Mouse (Mus musculus) adrenal gland, postnatal 4 days (tissue): ENCODE data around the gene Vti1a. TPM values are rescaled to one million over a fixed set of nuclear protein-coding genes. Genes with fewer than 3 reads are reported as not detected.

ENCODE experiments used
- DNase-seq, 2 experiments: peaks; one replicate each; pipeline ENCODE4 v3.0.0; 2021 to 2022; ENCODE audit warnings: low spot score in 2 of 2, mixed read lengths in 2 of 2
- long read RNA-seq, 2 experiments: library from polyadenylated mRNA; stranded (forward); transcript quantifications; one replicate each; pipeline ENCODE4 v2.0.0; 2021
- total RNA-seq, 2 experiments: library from RNA; stranded (reverse); gene quantifications; 2 replicates each; pipeline ENCODE4 v1.2.3; 2021

The Vti1a gene
- 10 to 100 TPM; 37.4 to 38.1 TPM for total RNA-seq
- long read RNA-seq, experiment 1, full-length matches to known transcripts: 17 of 45 reads
- long read RNA-seq, experiment 1, partial matches to known transcripts: 9 of 45 reads
- long read RNA-seq, experiment 1, other reads (novel, unspliced or antisense): 19 of 45 reads
- long read RNA-seq, experiment 2, full-length matches to known transcripts: 19 of 49 reads
- long read RNA-seq, experiment 2, partial matches to known transcripts: 13 of 49 reads
- long read RNA-seq, experiment 2, other reads (novel, unspliced or antisense): 17 of 49 reads

DNA sequence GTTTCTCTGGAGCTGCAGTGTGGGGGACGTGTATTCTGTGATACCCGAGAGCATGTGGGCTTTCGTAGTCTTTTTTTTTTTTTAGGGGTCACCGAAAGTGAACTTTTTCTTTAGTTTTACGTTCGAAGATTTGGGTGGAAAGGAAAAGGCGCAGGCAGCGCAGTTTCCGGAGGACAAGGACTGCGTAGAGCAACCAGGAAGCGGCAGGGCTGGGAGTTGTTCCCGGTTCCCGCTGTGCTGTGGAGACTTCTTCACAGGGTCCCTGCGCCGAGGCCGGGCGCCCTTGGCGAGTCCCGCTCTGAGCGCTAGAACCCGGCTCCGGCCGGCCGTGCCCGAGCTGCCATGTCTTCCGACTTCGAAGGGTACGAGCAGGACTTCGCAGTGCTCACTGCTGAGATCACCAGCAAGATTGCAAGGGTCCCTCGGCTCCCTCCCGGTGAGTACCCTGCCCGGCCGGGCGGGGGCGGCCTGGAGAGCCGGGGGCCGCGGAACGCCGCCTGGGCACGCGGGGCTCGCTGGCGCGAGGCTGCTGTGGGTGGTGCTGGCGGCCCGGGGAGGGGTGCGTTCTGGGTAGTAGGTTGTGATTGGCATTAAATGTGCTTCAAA lies at the start of gene Vti1a:
Gene Vti1a, plus strand, starts transcription at position 187 of the 606 bp plus-strand sequence.
- peak; percentile 62 to 80 for DNase-seq

DNA sequence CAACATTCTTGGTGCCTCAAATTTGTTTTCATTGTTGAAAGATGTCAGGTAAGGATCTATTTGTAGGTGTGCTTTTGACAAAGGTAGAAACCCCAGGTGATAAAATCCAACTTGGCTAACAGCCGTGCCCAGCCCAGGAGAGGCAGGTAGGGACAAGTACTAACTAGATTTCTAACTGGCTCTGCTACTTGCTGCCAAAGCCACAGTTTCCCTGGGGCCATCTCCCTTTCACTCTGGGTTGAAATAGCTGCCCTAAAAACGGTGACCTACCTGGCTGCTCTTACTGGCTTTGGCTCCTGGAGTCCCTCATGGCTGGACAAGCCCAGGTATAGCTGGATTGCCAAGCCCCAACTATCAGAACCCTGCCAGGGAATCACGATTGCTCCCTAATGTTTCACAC lies 49.3 kb upstream of the Vti1a start:
- DNase-seq: no peak

DNA sequence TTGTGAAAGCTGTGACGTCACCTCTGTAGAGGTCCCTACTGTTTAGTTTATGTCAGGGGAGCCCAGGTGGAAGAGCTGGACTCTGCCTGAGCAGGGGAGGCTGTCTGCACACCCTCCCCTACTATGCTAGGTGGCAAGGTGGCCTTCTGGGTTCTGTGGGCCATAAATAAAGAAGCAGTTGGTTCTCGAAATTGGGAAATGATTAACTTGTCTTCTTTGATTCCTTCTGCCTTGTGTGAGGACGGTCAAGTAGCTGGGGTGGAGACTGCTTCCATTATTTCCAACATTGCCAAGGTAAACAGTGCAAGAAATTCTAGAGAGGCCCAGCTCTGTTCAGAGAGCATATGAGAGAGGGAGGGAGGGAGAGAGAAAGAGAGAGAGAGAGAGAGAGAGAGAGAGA lies 47.9 kb upstream of the Vti1a start:
- no peak for DNase-seq

DNA sequence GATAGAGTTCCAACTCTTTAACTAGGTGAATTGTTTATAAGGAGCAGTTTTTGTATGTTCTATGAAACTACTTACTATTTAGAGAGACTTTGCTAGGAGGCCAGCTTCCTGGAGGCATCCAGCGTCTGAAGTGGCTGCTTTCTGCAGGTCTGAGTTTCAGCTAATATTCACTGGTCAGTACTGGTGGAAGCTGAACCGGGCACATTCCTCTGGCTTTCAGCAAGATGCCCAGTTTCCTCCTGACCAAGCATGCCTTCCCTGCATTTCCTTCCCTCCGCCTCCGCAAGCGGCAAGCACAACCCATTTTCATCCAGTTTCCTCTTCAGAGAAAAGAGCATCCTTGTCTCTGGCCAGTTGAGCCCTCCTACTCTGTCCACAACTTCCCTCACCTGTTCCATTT lies 47.0 kb upstream of the Vti1a start:
- DNase-seq: no peak

DNA sequence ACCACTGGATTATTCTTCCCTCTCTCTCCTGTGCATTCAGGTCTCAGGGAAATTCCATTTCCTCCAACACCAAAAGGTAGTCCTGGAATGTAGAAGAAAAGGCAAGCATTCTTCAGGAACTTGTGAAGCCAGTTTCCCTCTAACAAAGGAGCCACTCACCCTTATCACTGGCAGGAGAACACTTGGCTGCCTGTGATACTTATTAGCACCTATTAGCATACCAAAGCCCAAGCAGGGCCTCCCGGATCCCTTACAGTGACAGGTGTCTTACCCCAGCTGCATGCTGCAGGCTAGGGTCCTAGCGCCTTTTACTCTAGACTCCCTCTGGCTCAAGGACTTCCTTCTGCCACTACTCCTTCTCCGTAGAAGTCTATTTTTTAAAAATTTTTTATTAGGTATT lies 44.6 kb upstream of the Vti1a start:
- DNase-seq: no peak

DNA sequence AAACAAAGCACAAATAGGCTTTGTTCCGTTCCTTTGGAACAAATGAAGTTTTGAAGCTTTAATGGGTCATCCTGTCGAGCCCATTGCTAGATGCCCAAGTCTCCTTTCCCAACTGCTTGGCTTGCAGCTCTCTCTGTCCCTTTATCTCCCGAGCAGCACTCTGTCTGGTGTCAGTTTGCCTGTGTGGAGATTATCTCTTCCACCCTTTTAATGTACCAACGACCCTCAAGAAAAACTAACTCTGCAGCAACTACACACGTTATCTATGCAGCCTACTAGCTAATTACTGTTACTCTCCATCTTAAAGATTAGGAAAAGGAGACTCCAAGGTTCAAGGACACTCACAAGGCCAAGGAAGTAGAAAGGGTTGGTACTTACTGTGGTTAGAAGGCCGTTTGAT lies 42.8 kb upstream of the Vti1a start:
- no peak for DNase-seq

DNA sequence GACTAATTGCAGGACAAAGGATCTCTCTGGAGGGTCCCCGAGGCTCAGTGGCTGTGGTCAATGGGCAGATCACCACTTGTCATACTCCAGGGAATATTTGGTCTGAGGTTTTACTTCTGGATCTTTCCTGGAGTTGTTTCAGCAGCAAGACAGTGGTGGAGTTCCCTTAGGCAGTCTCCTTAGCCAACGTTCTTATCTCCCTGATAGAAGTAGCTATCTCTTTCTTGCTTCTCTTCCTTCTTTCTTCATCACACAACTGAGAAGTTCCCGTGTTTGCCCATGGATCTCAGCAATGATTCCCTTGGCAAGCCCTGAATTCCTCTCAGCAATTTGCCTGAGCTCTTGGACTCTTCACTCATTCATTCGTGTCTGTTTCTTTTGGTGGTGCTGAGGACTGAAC lies 40.0 kb upstream of the Vti1a start:
- DNase-seq: no peak

DNA sequence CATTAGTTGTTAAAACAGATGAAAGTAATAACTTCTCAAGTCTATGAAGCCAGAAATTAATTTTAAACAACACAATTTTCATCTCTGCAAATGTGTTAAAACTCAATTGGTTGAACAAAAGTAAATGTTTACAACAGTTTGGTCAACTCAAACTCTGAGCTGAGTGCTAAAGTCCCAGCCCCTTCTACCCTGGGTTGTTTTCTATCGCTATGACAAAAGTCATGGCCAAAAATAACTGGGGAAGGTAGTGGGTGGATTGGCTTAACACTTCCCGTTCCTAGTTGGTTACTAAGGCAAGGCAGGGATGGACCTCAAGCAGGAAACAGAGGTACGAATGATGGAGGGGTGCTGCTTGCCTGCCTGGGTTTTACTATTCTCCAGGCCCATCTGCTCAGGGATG lies 39.3 kb upstream of the Vti1a start:
- DNase-seq: no peak

DNA sequence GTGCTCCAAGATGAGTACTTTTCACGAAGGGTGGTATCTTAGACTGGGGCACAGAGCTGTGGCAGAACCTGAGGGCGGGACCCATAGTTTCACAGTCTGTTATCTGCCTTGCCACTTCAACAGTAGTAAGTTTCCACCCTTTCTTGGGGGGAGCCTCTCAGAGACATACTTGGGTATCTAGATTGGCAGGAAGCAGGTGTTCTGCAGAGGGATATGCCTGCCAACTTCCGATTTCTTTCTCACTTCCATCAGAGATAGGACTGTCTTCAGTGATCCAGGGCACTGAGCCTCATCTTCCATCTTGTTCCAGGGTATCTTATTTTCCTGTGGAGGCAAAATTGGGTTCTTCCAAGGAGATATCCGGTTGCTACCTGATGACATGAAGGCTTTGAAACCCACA lies 32.0 kb upstream of the Vti1a start:
- no peak for DNase-seq

DNA sequence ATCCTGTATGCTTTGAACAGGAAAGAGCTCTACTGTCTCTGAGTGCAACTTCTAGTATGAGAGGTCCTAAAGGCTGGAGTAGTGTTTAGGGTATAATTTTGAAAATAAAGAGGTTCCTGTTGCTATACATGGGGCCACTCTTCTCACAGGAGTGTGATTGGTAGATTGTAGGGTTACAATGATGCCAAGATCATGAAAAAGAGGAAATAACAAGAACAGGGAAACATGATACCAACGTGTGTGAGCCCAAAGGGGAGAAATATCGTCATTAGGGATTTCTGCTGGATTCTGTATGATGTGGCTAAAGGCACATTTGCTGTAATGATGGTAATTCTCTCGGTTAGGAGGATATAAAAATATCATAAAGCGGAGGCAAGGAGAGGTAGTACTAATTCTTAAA lies 30.1 kb upstream of the Vti1a start:
- no peak for DNase-seq

DNA sequence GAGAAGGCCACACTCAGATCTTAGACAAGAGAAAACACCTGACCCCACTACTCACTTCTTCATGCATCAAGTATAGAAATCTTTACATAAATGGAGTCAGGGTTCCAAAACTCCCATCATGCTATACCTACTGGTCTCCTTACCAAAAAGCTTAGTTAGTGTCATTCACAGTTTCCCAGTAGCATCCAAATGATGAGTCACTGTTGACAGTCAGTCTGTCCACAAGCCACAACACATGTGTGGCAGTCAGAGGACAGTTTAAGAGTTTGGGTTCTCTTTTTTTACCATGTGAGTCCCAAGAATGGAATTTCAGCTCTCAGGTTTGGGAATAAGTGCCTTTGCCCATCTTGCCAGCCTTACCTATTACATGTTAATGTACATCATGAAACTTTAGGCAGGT lies 27.1 kb upstream of the Vti1a start:
- DNase-seq: no peak

DNA sequence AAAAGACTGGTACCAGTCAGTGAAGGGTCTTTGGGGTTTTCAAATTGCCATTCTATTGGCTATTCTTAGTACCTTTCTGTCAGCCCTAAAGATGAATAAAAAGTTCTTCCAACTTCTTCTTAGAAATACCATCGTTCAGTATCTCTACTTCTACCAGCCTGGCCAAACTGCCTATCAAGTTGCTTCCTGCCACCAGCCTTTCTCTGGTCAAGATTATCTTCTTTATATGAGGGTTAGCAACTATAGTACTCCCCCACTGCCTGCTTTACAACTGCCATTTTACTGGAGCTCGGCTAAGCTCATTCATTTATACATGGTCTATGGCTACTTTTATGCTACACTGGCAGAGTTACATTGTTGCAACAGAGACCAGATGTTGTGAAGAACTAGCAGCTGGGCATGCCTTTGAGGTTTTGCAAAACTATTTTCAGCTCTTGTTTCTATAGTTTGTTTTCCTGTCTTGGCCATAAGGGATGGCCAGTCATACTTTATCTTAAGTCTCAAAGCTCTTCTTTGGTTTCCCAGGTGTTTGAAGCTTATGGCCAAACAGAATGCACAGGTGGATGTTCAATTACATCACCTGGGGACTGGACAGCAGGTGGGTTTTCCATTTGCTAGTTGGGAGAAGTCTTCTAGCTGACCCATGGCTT lies 25.3 kb upstream of the Vti1a start:
- DNase-seq: no peak

DNA sequence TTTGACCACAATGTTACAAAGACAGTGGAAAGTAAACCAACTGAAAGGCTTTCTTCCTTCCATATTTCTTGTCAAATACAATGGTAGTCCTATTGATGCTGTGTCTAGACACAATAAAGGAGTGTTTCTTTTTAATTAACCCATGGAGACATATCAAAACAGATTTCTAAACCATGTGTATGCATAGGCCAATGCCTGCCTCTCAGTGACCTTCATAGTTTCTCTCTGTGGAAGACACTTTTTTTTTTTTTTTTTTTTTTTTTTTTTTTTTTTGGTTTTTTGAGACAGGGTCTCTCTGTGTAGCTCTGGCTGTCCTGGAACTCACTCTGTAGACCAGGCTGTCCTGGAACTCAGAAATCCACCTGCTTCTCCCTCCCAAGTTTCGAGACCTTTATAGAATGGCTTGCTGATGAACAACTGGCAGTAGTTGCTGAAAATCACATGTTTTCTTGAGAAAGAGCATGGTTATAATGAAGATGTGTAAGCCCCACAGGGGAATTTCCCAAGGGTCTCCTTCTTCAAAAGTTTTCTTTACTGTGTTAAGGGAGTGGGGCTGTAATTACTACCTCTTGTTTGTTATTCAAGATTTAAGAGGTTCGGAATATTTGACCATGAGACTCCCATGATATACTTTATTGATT lies 23.8 kb upstream of the Vti1a start:
- no peak for DNase-seq

DNA sequence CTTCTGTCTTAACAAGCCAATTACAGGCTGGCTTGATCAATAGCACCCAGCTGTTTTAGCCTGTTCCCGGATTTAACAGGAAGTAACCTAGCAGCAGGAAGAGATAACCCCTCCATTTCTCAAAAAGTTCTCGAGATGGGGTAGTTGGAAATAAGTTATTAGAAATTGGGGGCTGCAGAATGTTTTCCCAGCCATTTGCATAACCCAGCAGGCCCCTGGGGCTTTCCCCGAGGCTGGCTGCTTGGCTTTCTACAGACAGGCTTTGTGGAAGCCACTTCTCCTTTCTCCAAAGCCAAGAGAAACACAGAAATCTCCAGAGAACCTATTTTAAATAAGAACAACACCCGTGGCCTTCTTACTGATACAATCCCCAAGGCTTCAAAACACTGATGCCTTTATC lies 22.9 kb upstream of the Vti1a start:
- no peak for DNase-seq

DNA sequence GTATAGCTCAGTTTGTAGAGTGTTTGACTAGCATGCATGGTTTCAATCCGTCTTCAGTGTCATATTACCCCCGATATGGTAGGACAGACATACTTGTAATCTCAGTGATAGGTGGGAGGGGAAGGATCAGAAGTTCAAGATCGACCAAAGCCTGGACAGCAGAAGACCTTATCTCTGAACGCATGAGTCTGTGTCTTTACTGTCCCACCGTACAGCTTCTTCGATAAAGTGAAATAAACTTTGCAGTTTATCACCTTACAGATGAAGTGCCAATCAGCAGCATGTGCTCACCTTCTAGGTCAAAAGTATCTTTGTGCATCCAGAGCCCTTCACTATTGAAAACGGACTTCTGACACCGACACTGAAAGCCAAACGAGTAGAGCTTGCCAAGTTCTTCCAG lies 21.0 kb upstream of the Vti1a start:
- DNase-seq: no peak

DNA sequence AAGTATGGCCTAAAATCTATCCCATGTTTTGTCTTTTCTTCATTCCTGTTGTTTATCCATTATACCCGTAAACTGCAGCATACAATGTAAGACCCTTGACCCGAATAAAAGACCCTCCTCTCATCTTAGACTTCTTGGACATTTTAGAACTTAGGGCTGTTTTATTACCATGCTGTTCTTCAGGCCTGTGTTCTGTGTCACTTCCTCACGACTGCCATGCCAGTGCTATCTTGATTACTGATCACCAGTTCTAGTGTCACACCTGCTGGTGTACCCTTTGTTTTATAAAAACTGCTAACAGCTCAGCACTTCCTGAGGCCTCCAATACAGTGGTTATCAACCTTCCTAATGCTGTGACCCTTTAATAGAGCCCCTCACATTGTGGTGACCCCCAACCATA lies 20.5 kb upstream of the Vti1a start:
- DNase-seq: no peak

DNA sequence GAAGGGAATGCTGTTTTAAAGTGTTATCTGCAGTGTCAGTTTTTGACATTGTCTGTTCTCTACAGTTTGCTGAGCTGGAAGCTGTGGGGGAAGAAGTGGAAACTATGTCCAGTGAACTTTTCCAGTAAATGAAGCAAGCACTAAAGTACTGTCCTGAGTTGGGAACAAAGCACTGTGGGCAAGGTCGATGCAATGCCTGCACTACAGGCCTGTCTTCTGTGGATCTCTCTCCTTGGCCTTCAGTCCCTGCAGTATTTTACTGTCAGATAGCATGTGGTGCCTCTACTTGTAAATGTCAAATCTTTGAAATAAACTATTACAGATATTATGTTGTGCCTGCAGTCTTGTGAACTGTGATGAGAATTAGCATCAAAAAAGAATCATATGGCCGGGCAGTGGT lies 19.8 kb upstream of the Vti1a start:
- DNase-seq: no peak

DNA sequence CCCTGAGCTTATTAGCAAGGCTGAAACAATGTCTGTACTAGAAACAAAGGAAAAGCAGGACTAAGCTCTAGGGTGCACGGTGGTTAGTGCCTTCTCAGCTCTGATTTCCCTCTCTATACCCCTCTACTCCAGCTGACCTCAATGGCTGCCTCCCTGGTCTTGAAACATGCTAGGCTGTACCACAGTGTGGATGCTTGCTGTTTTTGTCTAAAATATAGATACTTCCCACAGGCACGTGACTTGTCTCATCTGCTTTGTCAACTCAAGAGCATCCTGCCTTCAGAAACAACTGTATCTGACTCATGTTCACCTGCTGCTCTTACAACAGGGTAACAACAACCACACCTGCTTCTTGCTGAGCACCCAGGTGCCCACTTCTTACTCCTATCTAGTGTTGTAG lies 18.6 kb upstream of the Vti1a start:
- DNase-seq: no peak

DNA sequence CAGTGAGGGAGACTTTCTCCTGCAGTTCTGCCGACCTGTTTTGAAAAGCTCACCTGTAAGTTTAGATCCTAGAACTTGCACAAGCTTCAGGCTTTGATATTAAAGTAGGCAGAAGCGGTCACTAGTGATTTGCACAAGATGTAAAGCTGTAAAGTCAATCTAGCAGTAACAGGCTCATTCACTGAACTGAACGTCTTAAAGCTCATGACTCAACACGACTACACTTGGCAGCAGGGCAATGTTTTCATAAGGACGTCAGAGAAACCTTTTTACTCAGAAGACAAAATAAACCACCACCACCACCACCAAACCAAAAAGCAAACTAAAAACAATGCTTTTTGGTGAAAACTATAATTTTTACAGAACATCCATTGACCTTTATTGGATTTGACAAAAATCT lies 18.1 kb upstream of the Vti1a start:
- no peak for DNase-seq

DNA sequence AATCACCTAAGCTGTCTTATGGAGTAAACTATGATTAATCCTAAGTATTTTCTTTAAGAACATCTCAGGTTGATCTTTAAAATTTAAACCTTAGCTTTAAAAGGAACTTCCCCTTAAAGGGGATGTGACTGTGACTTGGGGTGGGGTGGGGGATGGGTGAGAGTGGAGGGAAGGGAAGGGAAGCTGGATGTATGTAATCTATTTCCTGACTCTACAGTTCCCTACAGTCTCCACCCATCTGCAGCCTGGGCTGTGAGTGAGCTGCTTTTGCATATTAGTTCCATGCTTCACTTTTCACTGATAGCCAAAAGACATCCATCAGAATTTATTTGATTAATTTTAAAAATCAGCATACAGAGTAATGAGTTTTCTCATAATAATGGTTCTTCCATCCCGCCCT lies 16.7 kb upstream of the Vti1a start:
- no peak for DNase-seq

DNA sequence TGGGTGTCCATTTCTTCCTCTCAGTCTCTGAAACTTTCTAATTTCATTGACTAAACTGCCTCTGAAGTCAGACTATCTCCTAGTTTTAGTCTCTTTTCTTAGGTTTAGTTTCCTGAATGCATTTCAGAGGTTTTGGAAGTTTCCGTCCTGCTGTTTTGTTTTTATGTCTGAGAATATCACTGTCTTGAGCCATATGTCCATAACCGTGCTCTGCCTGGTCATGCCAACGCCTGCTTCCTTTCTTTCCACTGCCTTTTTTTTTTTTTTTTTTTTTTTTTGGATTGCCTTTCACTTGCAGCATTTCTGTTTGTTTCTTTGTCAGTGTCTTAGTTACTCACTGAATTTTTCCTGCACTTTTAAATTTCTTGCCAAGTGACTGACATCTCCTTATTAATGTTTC lies 15.6 kb upstream of the Vti1a start:
- DNase-seq: no peak

DNA sequence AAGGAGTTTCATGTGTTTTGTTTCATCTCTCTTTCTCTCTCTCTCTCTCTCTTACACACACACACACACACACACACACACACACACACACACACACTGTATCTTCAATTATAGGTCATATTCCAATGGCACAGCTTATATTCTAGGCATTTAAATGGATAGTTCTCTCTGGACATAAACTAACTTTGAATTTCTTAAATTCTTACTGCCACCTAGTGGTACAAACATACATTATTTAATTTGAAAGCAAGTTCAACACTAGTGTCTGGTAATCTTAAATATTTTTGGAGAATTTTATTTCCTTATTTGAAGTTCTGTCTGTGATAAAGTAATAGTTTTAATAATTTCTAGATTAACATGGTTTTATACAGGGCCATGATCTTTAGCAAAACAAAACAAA lies 11.1 kb upstream of the Vti1a start:
- DNase-seq: no peak
